Comparison of ENCODE assay signal across 8 mouse cellular contexts in genomic region chr8:88621408-88621807, GRCm38 (mm10). TPM values are rescaled to one million over a fixed set of nuclear protein-coding genes. Genes with fewer than 3 reads are reported as not detected.
DNase-seq lines count a peak whose midpoint lies in the region; ATAC-seq and TF ChIP-seq lines count a peak whose summit lies in the region.

No protein-coding gene starts in this region.

- intact Hi-C loops in left cerebral cortex, postnatal 25 days (cut with DNase I), result loop anchor here (2.0 to 5.0 kb wide), 5 partner anchors 99 to 355 kb away; partner anchors contain the start of gene Nkd1

- no peak for ATAC-seq in hindbrain, embryonic 13.5 days (ENCODE audit: low FRiP score)
- 0 out of 2 replicates have a peak, but pooled peaks have one; percentile 18 for ATAC-seq in intestine, postnatal 0 days
- ATAC-seq in monocyte, adult 5-6 weeks (replicated peaks; ENCODE audit: insufficient number of reproducible peaks, low FRiP score, low TSS enrichment, poor library complexity, severe bottlenecking), result peak; percentile 24; the same call in 1 of the 2 replicates

- no peak overlapping the region for H3K4me3 ChIP-seq in hindbrain, embryonic 10.5 days
- H3K4me3 ChIP-seq in hindbrain, embryonic 13.5 days, result no peak overlapping the region
- no peak overlapping the region for H3K4me3 ChIP-seq in intestine, postnatal 0 days (ENCODE audit: low read depth, low read length)

- DNase-seq in hindbrain, embryonic 10.5 days (ENCODE audit: low spot score), result peak; percentile 79
- DNase-seq in cerebellum, postnatal 14 days, result peak; percentile 89 to 91
- peak; percentile 36 to 54 for DNase-seq in gastrocnemius, adult 8-10 months (ENCODE audit: low spot score in 2 of 2)
- DNase-seq in left cerebral cortex, postnatal 25 days (ENCODE audit: low spot score in 2 of 2), result peak; percentile 77 to 84
- peak; percentile 58 to 82 for DNase-seq in spleen, postnatal 4 days (ENCODE audit: low spot score in 2 of 2)

- no peak overlapping the region for H3K4me2 ChIP-seq in hindbrain, embryonic 13.5 days
- no peak overlapping the region; the same call in 1 of the 2 replicates for H3K4me2 ChIP-seq in intestine, postnatal 0 days (replicated peaks; ENCODE audit: low read depth)

- WGBS in hindbrain, embryonic 10.5 days, result 2% methylated on average over 8 of the region's 8 CpGs
- under 1% methylated on average over 8 of the region's 8 CpGs for WGBS in hindbrain, embryonic 13.5 days
- WGBS in intestine, postnatal 0 days, result 2% methylated on average over 8 of the region's 8 CpGs

- H3K36me3 ChIP-seq in hindbrain, embryonic 10.5 days, result no peaks in the 10 kb centered on the region
- no peaks in the 10 kb centered on the region for H3K36me3 ChIP-seq in hindbrain, embryonic 13.5 days
- peaks cover 4% of the 10 kb centered on the region for H3K36me3 ChIP-seq in intestine, postnatal 0 days (ENCODE audit: control insufficient read depth, insufficient read depth)

- TF ChIP-seq CTCF in intestine, postnatal 0 days (IDR thresholded peaks at IDR 0.05; ENCODE audit: low read depth), result peak; percentile 98

- peaks cover 7% of the 10 kb centered on the region for H3K4me1 ChIP-seq in hindbrain, embryonic 10.5 days (replicated peaks)
- 0 out of 2 replicates have a peak, but pooled peaks cover 5% of the 10 kb centered on the region for H3K4me1 ChIP-seq in hindbrain, embryonic 13.5 days (replicated peaks)
- no peaks in the 10 kb centered on the region; the same call in 1 of the 2 replicates for H3K4me1 ChIP-seq in intestine, postnatal 0 days (replicated peaks; ENCODE audit: control insufficient read depth, insufficient read depth, low read length)

- no peak overlapping the region for H3K27ac ChIP-seq in hindbrain, embryonic 10.5 days
- H3K27ac ChIP-seq in hindbrain, embryonic 13.5 days, result no peak overlapping the region
- H3K27ac ChIP-seq in intestine, postnatal 0 days (ENCODE audit: low read depth, low read length), result no peak overlapping the region

- no peak overlapping the region for H3K9ac ChIP-seq in hindbrain, embryonic 13.5 days
- no peak overlapping the region for H3K9ac ChIP-seq in intestine, postnatal 0 days (ENCODE audit: low read depth, low read length)

- no peaks in the 10 kb centered on the region for H3K9me3 ChIP-seq in hindbrain, embryonic 10.5 days
- H3K9me3 ChIP-seq in hindbrain, embryonic 13.5 days, result no peaks in the 10 kb centered on the region
- H3K9me3 ChIP-seq in intestine, postnatal 0 days (ENCODE audit: control insufficient read depth), result no peaks in the 10 kb centered on the region

- peaks cover 55% of the 10 kb centered on the region for H3K27me3 ChIP-seq in hindbrain, embryonic 10.5 days (ENCODE audit: insufficient read depth, poor library complexity, severe bottlenecking)
- peaks cover 39% of the 10 kb centered on the region for H3K27me3 ChIP-seq in hindbrain, embryonic 13.5 days
- 0 out of 2 replicates have a peak, but pooled peaks cover 6% of the 10 kb centered on the region for H3K27me3 ChIP-seq in intestine, postnatal 0 days (replicated peaks; ENCODE audit: control insufficient read depth, insufficient read depth, low read length)

RNA-seq across cellular contexts. Expression of gene Snx20, which starts 14.5 kb away (rescaled TPM):
- polyA plus RNA-seq in hindbrain, embryonic 10.5 days (2016; fragmentation: Nextera tagmentation; extraction: Ambion mirVana), result 1.1 and 1.3 TPM in 2 replicates
- 1.2 and 1.3 TPM in 2 replicates for polyA plus RNA-seq in hindbrain, embryonic 13.5 days (2015; fragmentation: Nextera tagmentation; extraction: Ambion mirVana)
- under 1 TPM in 2 of 4 experiments, not detected in 2; 0.21 to 0.52 TPM for total RNA-seq in gastrocnemius, adult 8-10 months (2022)
- polyA plus RNA-seq in intestine, postnatal 0 days (2015; fragmentation: Nextera tagmentation; extraction: Ambion mirVana), result 37.1 and 41.6 TPM in 2 replicates
- 1 to 10 TPM; 1.4 to 1.6 TPM for total RNA-seq in left cerebral cortex, postnatal 25 days (2021)
- total RNA-seq in monocyte, adult 5-6 weeks (2017), result 67.8 to 81.1 TPM (median 72.6 TPM) in 3 replicates

RNA-seq across cellular contexts. Expression of gene Nod2, which starts 25.7 kb away (rescaled TPM):
- 0.15 and 0.17 TPM in 2 replicates for polyA plus RNA-seq in hindbrain, embryonic 10.5 days (2016; fragmentation: Nextera tagmentation; extraction: Ambion mirVana)
- polyA plus RNA-seq in hindbrain, embryonic 13.5 days (2015; fragmentation: Nextera tagmentation; extraction: Ambion mirVana), result 0.08 and 0.12 TPM in 2 replicates
- under 1 TPM; 0.13 to 0.29 (median 0.20) TPM for total RNA-seq in gastrocnemius, adult 8-10 months (2022)
- 0.21 and 0.22 TPM in 2 replicates for polyA plus RNA-seq in intestine, postnatal 0 days (2015; fragmentation: Nextera tagmentation; extraction: Ambion mirVana)
- total RNA-seq in left cerebral cortex, postnatal 25 days (2021), result under 1 TPM; 0.34 to 0.43 TPM
- total RNA-seq in monocyte, adult 5-6 weeks (2017), result 6.7 to 12.7 TPM (median 8.3 TPM) in 3 replicates

Comparison
In these comparisons a context has a peak if more than half of its experiments do, and no peak if none do; other contexts are left out.
1. RNA of gene Snx20, which starts 14.5 kb away (total RNA-seq): 67.8 to 81.1 TPM in monocyte, adult 5-6 weeks; 1.4 to 1.6 TPM in left cerebral cortex, postnatal 25 days and 0.21 to 0.52 TPM in gastrocnemius, adult 8-10 months; every median in the first group is over 10 times any median in the second.
2. Peak in every context shown above with its lines, with median percentiles within 50 percentile points of each other: DNase-seq.